Mouse (Mus musculus): ENCODE data around the gene Rnf39.

- TF ChIP-seq CTCF (IDR thresholded peaks at IDR 0.05; ENCODE audit: borderline replicate concordance, insufficient read depth, low read length): peak; percentile 79; the same call in 1 of the 2 replicates
- no peak for TF ChIP-seq POLR2A (IDR thresholded peaks at IDR 0.05; ENCODE audit: low read depth, low read length)
Measured at GRCm38 (mm10) chr17:36997033-36997735, 54.5 kb downstream of the Rnf39 start.

Data from embryonic fibroblast, embryonic 13.5 days (primary cell).